In the genomic region with DNA sequence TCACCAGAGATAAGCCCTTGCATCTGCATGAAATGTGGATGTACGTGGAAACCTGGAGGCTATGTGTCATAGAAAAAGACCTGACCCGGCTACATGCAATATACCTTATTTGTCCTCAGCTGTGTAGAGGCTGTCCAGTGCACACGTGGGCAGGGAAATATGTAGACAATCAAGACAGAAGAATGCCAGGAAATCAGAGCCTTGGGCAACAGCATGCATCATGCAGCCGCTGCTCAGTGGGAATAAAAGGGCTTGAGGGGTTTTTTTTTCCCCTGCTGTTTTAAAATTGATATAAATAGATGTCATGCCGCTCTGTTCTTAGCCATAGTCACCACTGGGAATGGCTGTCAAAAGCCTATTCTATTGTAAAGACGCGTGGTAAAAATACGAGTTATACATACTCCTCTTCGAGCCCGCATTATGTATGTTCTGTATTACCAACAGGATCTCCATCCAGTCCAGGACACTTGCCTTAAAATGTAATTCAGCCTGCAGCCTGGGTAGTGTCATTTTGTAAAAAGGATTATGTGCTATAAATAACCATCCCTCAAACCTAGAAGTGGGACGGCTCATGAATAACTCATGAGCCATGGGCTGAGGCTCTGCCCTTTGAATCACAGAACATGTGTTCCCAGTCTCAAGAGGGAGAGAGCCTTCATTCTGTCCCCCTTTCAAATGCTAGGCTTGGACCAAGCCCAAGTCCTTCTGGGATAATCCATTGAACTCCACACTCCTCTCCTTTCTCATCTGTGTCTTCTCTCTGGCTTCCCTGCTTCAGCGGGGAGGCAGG, we compare ENCODE assay signal across 10 mouse cellular contexts.
DNase-seq lines count a peak whose midpoint lies in the region; ATAC-seq and TF ChIP-seq lines count a peak whose summit lies in the region.
"Had no signal": no experiment of that assay in that cellular context is flagged by ENCODE, and none has a peak within 500 bp of the region (broad histone marks: within the 10 kb centered on the region; RNA-seq: fewer than 3 reads in every experiment).

No protein-coding gene starts in this region.

- TF ChIP-seq CTCF in heart, postnatal 0 days (IDR thresholded peaks at IDR 0.05; ENCODE audit: low read depth): no peak
- TF ChIP-seq CTCF in cortical plate, adult 2 months (IDR thresholded peaks at IDR 0.05; ENCODE audit: extremely low read depth, insufficient read depth, low read length): no peak

- H3K4me1 ChIP-seq in heart, postnatal 0 days (ENCODE audit: control insufficient read depth, insufficient read depth): peaks cover 12% of the 10 kb centered on the region
- peaks cover 8% of the 10 kb centered on the region; the same call in 1 of the 2 replicates for H3K4me1 ChIP-seq in cortical plate, adult 2 months (ENCODE audit: control insufficient read depth, insufficient read depth, low read length)
- H3K4me1 ChIP-seq in hindbrain, embryonic 10.5 days (replicated peaks): peaks cover 21% of the 10 kb centered on the region
- peaks cover 31% of the 10 kb centered on the region for H3K4me1 ChIP-seq in midbrain, embryonic 16.5 days (ENCODE audit: control insufficient read depth, insufficient read depth, low read length)

- no peak overlapping the region for H3K4me3 ChIP-seq in heart, postnatal 0 days (ENCODE audit: low read depth, low read length)
- no peak overlapping the region for H3K4me3 ChIP-seq in cortical plate, adult 2 months (ENCODE audit: insufficient read depth, low read length)
- H3K4me3 ChIP-seq in hindbrain, embryonic 10.5 days: no peak overlapping the region
- H3K4me3 ChIP-seq in midbrain, embryonic 16.5 days (ENCODE audit: low read depth, low read length): no peak overlapping the region

- peak overlapping the region; percentile 36 for H3K27ac ChIP-seq in heart, postnatal 0 days (ENCODE audit: low read depth)
- H3K27ac ChIP-seq in cortical plate, adult 2 months (ENCODE audit: insufficient read depth, low read length): peak overlapping the region; percentile 66
- peak overlapping the region; percentile 51; the same call in 1 of the 2 replicates for H3K27ac ChIP-seq in hindbrain, embryonic 10.5 days
- H3K27ac ChIP-seq in midbrain, embryonic 16.5 days (ENCODE audit: low read length): peak overlapping the region; percentile 36; the same call in 1 of the 2 replicates

- ATAC-seq in heart, postnatal 0 days (ENCODE audit: insufficient read depth, low read depth): peak; percentile 77
- peak; percentile 78 for ATAC-seq in midbrain, embryonic 16.5 days

- no peaks in the 10 kb centered on the region for H3K36me3 ChIP-seq in heart, postnatal 0 days (replicated peaks; ENCODE audit: control insufficient read depth, insufficient read depth, low read length)
- H3K36me3 ChIP-seq in hindbrain, embryonic 10.5 days: no peaks in the 10 kb centered on the region
- H3K36me3 ChIP-seq in midbrain, embryonic 16.5 days (ENCODE audit: control insufficient read depth, insufficient read depth, low read length): no peaks in the 10 kb centered on the region

- WGBS in heart, postnatal 0 days: 30% methylated on average over 12 of the region's 12 CpGs
- WGBS in hindbrain, embryonic 10.5 days: 64% methylated on average over 12 of the region's 12 CpGs
- WGBS in midbrain, embryonic 16.5 days: 10% methylated on average over 12 of the region's 12 CpGs

- no peak overlapping the region for H3K9ac ChIP-seq in heart, postnatal 0 days (replicated peaks; ENCODE audit: low read depth, low read length)
- no peak overlapping the region for H3K9ac ChIP-seq in midbrain, embryonic 16.5 days (ENCODE audit: low read depth, low read length)

- H3K4me2 ChIP-seq in heart, postnatal 0 days (ENCODE audit: low read depth, low read length): peak overlapping the region; percentile 18; the same call in 1 of the 2 replicates
- peak overlapping the region; percentile 5 for H3K4me2 ChIP-seq in midbrain, embryonic 16.5 days (ENCODE audit: low read length)

- no peaks in the 10 kb centered on the region for H3K9me3 ChIP-seq in heart, postnatal 0 days (replicated peaks; ENCODE audit: control insufficient read depth, low read length)
- no peaks in the 10 kb centered on the region for H3K9me3 ChIP-seq in hindbrain, embryonic 10.5 days
- H3K9me3 ChIP-seq in midbrain, embryonic 16.5 days (replicated peaks; ENCODE audit: control insufficient read depth, low read length, poor library complexity, severe bottlenecking): no peaks in the 10 kb centered on the region

- no peak for TF ChIP-seq EP300 in heart, postnatal 0 days (IDR thresholded peaks at IDR 0.05; ENCODE audit: low read depth)

- no peak for TF ChIP-seq POLR2A in cortical plate, adult 2 months (IDR thresholded peaks at IDR 0.05; ENCODE audit: extremely low read depth, insufficient read depth, low read length)

- peak; percentile 64 for DNase-seq in heart, postnatal 0 days (ENCODE audit: low spot score)
- DNase-seq in heart, adult 9 months (ENCODE audit: low spot score in 2 of 2): no peak
- peak; percentile 16 for DNase-seq in hindbrain, embryonic 10.5 days (ENCODE audit: low spot score)
- no peak for DNase-seq in gastrocnemius, adult 18-20 months (ENCODE audit: low spot score)
- no peak for DNase-seq in thymus, postnatal 0 days (ENCODE audit: low spot score)
- DNase-seq in urinary bladder, postnatal 14 days (ENCODE audit: low spot score): no peak
- DNase-seq: adrenal gland, postnatal 14 days; kidney, adult 11 months had no signal

- no peaks in the 10 kb centered on the region for H3K27me3 ChIP-seq in heart, postnatal 0 days (ENCODE audit: control insufficient read depth, insufficient read depth, low read length)
- H3K27me3 ChIP-seq in hindbrain, embryonic 10.5 days (ENCODE audit: insufficient read depth, poor library complexity, severe bottlenecking): no peaks in the 10 kb centered on the region
- H3K27me3 ChIP-seq in midbrain, embryonic 16.5 days (ENCODE audit: control insufficient read depth, insufficient read depth, low read depth, low read length): no peaks in the 10 kb centered on the region

Comparison
In these comparisons a context has a peak if more than half of its experiments do, and no peak if none do; other contexts are left out.
1. DNase-seq: peak in heart, postnatal 0 days (single experiment) and hindbrain, embryonic 10.5 days (single experiment); none in heart, adult 9 months (0 of 2), gastrocnemius, adult 18-20 months (single experiment), thymus, postnatal 0 days (single experiment) and urinary bladder, postnatal 14 days (single experiment).
2. Peak in every context shown above with its lines, with median percentiles within 50 percentile points of each other: H3K27ac ChIP-seq.